Mouse (Mus musculus) midbrain, embryonic 14.5 days (tissue): ENCODE measurements around the gene Atp6v1fnb. TPM values are rescaled to one million over a fixed set of nuclear protein-coding genes. Genes with fewer than 3 reads are reported as not detected.

Experiments
- ATAC-seq: fragments of 200-750 bp; cut with Nextera tagmentation; 2 replicates; pipeline ENCODE4 v1.8.0; 2017; ENCODE audit warnings: moderate number of reproducible peaks, moderate library complexity; ENCODE audit not compliant: low FRiP score, low TSS enrichment
- DNase-seq: peaks from one replicate; pipeline ENCODE4 v3.0.0-alpha.2; 2015
- H3K27ac ChIP-seq: fragments of 300-500 bp; sonication (generic); replicated peaks from 2 replicates; pipeline ENCODE4 v1.5.1; 2014; ENCODE audit warnings: mild to moderate bottlenecking, low read depth, low read length, moderate library complexity
- H3K27me3 ChIP-seq: fragments of 300-500 bp; sonication (generic); 2 replicates; pipeline ENCODE4 v1.6.1; 2014; ENCODE audit warnings: low read length, control low read depth, mixed read lengths; ENCODE audit not compliant: control insufficient read depth, insufficient read depth
- H3K36me3 ChIP-seq: fragments of 300-500 bp; sonication (generic); 2 replicates; pipeline ENCODE4 v1.6.1; 2014; ENCODE audit warnings: low read length, control low read depth; ENCODE audit not compliant: control insufficient read depth, insufficient read depth
- H3K4me1 ChIP-seq: fragments of 300-500 bp; sonication (generic); 2 replicates; pipeline ENCODE4 v1.6.1; 2014; ENCODE audit warnings: mild to moderate bottlenecking, antibody characterized with exemption, low read length, control low read depth; ENCODE audit not compliant: control insufficient read depth, insufficient read depth
- H3K4me2 ChIP-seq: fragments of 300-500 bp; sonication (generic); 2 replicates; pipeline ENCODE4 v1.6.1; 2014; ENCODE audit warnings: mild to moderate bottlenecking, low read length, moderate library complexity
- H3K4me3 ChIP-seq: fragments of 300-500 bp; sonication (generic); replicated peaks from 2 replicates; pipeline ENCODE4 v1.5.1; 2014; ENCODE audit warnings: low read depth, low read length
- H3K9ac ChIP-seq: fragments of 300-500 bp; sonication (generic); replicated peaks from 2 replicates; pipeline ENCODE4 v1.6.1; 2014; ENCODE audit warnings: mild to moderate bottlenecking, low read length, moderate library complexity
- H3K9me3 ChIP-seq: fragments of 300-500 bp; sonication (generic); 2 replicates; pipeline ENCODE4 v1.6.1; 2016; ENCODE audit warnings: low read length, control low read depth, mixed read lengths; ENCODE audit not compliant: control insufficient read depth
- WGBS: fragments of 180-500 bp; shearing (Covaris S2); extraction: QIAGEN DNeasy Blood & Tissue Kit; methylation state at CpG from one replicate; pipeline ENCODE4 v1.1.7; 2014; 5-methylcytosine and 5-hydroxymethylcytosine counted together
- polyA plus RNA-seq: library from polyadenylated mRNA; unstranded; fragments of >200 nt; fragmentation: Nextera tagmentation; extraction: Ambion mirVana; gene quantifications from 2 replicates; pipeline ENCODE4 v1.2.1, GENCODE M21; 2014

Atp6v1fnb gene
- polyA plus RNA-seq, 1 experiment from 2014 or later: not detected

DNA sequence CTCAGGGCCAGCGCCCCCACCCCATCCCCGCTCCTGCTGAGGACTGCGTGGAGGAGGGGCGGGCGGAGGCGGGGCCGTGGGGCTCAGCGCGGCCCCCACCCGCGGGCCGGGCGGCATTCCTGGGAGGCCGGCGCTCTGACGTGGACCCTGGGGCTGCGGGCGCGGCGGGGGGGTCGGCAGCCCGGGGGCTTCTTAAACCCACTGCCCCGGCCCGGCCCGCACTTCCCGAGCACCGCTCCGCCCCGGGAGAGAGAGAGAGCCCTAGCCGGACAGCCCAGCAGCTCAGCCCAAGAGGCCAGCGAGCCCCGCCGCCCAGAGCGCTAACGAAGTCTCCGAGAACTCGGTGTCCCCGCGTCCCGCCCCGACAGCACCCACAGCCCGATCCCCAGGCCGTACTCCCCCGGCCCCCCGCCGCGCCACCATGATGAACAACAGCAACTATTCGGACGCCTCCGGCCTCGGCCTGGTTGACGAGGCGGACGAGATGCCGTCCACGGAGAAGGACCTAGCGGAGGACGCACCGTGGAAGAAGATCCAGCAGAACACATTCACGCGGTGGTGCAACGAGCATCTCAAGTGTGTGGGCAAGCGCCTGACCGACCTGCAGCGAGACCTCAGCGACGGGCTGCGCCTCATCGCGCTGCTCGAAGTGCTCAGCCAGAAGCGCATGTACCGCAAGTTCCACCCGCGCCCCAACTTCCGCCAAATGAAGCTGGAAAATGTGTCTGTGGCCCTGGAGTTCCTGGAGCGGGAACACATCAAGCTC lies 38.0 kb upstream of the Atp6v1fnb start, which contains the start of gene Flnc:
Gene Flnc (plus strand): TSS at position 219 of the 766 bp plus-strand sequence.
- Histone ChIP-seq H3K4me2 (peak within 1 kb of the TSS; percentile 69), H3K27ac (no peak within 1 kb of the TSS), H3K36me3 (no peaks in the 10 kb centered on the region), H3K27me3 (peaks cover 37% of the 10 kb centered on the region), H3K4me1 (peaks cover 31% of the 10 kb centered on the region), H3K9ac (peak within 1 kb of the TSS; percentile 42), H3K9me3 (no peaks in the 10 kb centered on the region), H3K4me3 (peak within 1 kb of the TSS; percentile 38)
- 1% methylated on average over 75 of the region's 77 CpGs for WGBS
- DNase-seq: peak; percentile 59
- no peak for ATAC-seq

DNA sequence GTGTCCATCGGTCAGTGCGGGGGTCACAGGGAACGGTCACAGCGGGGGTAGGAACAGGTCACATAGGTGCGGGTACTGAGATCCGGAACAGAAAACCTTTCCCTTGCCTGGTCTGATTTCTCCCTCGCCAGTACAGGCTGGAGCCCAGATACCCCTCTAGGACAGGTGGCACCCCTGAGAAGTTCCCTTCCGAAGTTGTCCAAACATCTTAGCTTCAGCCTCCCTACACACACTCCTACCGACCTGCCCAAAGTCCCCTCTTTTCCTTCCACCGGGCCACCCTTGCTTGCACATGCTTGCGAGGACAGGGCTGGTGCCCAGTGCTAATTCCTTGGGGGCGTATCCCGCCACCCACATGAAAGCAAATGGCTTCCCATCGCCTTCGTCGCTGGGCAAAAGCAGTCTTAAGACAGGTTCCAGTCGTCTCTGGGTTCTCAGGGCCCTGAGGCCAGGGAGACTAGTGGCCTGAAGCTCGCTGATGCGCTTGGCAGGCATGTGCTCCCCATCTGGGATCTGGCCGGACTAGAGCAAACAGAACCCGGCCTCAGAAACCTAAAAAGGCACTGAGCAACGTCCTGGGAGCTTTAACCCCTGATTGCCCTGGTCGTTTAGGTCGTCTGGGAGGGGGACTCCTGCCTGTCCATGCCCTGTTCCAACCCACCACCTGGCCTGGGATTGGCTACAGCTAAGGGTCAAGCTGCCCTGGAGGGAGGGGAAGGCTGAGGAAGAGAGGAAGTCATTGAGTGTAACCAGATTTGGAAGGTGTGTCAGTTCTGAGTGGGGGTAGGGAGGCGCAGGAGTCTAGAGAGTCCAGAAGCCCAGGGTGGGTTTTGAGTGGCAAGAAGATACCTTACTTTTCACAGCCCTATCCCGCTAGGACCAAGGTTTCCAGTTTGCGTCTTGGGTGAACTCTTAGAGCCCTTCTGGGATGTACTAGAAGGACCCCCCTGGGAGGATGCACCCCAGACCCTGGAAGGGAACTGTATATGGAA lies 37.1 kb upstream of the Atp6v1fnb start:
- peak; percentile 24 for DNase-seq

GRCm38 (mm10) chr6:29434911-29435691 lies 36.1 kb upstream of the Atp6v1fnb start:
- H3K4me2 ChIP-seq: peak overlapping the region; percentile 36
- H3K9ac ChIP-seq: no peak overlapping the region
- peaks cover 37% of the 10 kb centered on the region for H3K27me3 ChIP-seq
- H3K36me3 ChIP-seq: no peaks in the 10 kb centered on the region
- peak overlapping the region; percentile 64 for H3K27ac ChIP-seq
- peaks cover 31% of the 10 kb centered on the region for H3K4me1 ChIP-seq
- ATAC-seq (peak; percentile 49), DNase-seq (peak; percentile 69)
- H3K9me3 ChIP-seq: no peaks in the 10 kb centered on the region
- peak overlapping the region; percentile 8; the same call in 1 of the 2 replicates for H3K4me3 ChIP-seq
- WGBS: 5% methylated on average over 13 of the region's 13 CpGs

More for the DNA sequence above, 37.1 kb upstream of the Atp6v1fnb start:
- H3K36me3 ChIP-seq: no peaks in the 10 kb centered on the region
- no peaks in the 10 kb centered on the region for H3K9me3 ChIP-seq
- H3K4me1 ChIP-seq: peaks cover 31% of the 10 kb centered on the region
- H3K4me3 ChIP-seq: peak overlapping the region; percentile 38
- no peak overlapping the region for H3K27ac ChIP-seq
- H3K27me3 ChIP-seq: peaks cover 37% of the 10 kb centered on the region
- H3K9ac ChIP-seq: no peak overlapping the region
- WGBS: 10% methylated on average over 27 of the region's 27 CpGs
- ATAC-seq: 0 out of 2 replicates have a peak, but pooled peaks have one; percentile 1
- H3K4me2 ChIP-seq: peak overlapping the region; percentile 69

DNA sequence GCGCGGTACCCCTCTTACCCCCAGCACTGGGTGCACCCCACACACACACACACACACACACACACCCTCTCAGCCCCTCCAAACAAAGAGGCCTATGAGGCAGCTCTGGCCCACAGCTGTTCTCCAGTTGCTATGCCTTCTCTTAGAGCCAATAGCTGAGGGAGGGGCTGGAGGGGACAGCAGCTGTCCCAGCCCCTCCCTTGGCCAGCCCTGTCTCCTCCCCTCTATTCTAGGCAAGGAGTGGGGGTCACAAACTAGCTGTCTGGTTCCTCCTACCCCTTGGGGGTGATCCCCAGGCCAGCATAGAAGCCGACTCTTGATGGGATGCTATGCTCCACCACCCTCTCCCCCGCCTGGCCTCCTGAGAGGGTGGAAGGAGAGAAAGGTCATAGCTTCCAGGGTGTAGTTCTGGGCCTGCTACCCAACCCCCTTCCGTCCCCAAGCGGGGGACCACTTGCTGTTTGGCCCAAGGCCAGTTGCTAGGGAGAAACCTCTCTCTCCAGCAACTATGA lies 35.2 kb upstream of the Atp6v1fnb start:
- peak; percentile 43 for ATAC-seq
- peak overlapping the region; percentile 8; the same call in 1 of the 2 replicates for H3K4me3 ChIP-seq
- no peaks in the 10 kb centered on the region for H3K9me3 ChIP-seq
- H3K4me2 ChIP-seq: peak overlapping the region; percentile 36
- peak overlapping the region; percentile 64 for H3K27ac ChIP-seq
- H3K27me3 ChIP-seq: peaks cover 37% of the 10 kb centered on the region
- DNase-seq: peak; percentile 29
- 11% methylated on average over 6 of the region's 6 CpGs for WGBS
- H3K4me1 ChIP-seq: peaks cover 31% of the 10 kb centered on the region
- H3K9ac ChIP-seq: peak overlapping the region; percentile 31; the same call in 1 of the 2 replicates
- no peaks in the 10 kb centered on the region for H3K36me3 ChIP-seq

GRCm38 (mm10) chr6:29436461-29436934 lies 34.7 kb upstream of the Atp6v1fnb start:
- ATAC-seq (peak; percentile 29; the same call in 1 of the 2 replicates), DNase-seq (peak; percentile 62)
- Histone ChIP-seq H3K9me3 (no peaks in the 10 kb centered on the region), H3K4me1 (peaks cover 31% of the 10 kb centered on the region), H3K27me3 (peaks cover 35% of the 10 kb centered on the region), H3K4me3 (no peak overlapping the region), H3K36me3 (no peaks in the 10 kb centered on the region), H3K27ac (peak overlapping the region; percentile 64), H3K4me2 (peak overlapping the region; percentile 36), H3K9ac (peak overlapping the region; percentile 31; the same call in 1 of the 2 replicates)
- 4% methylated on average over 11 of the region's 11 CpGs for WGBS

- DNase-seq (no peak), ATAC-seq (no peak)
- H3K27me3 ChIP-seq: peaks cover 9% of the 10 kb centered on the region
- H3K4me1 ChIP-seq: peaks cover 23% of the 10 kb centered on the region
- H3K27ac ChIP-seq: no peak overlapping the region
- 69% methylated on average over 4 of the region's 4 CpGs for WGBS
- no peak overlapping the region for H3K4me2 ChIP-seq
- no peak overlapping the region for H3K9ac ChIP-seq
- H3K9me3 ChIP-seq: no peaks in the 10 kb centered on the region
- H3K36me3 ChIP-seq: no peaks in the 10 kb centered on the region
- H3K4me3 ChIP-seq: no peak overlapping the region
Measured at GRCm38 (mm10) chr6:29439251-29439650, 32.0 kb upstream of the Atp6v1fnb start.

- no peak for ATAC-seq
- DNase-seq: no peak
- 95% methylated on average over 6 of the region's 6 CpGs for WGBS
- peaks cover 20% of the 10 kb centered on the region for H3K4me1 ChIP-seq
- H3K4me2 ChIP-seq: no peak overlapping the region
- no peak overlapping the region for H3K4me3 ChIP-seq
- H3K36me3 ChIP-seq: no peaks in the 10 kb centered on the region
- peaks cover 4% of the 10 kb centered on the region; the same call in 1 of the 2 replicates for H3K27me3 ChIP-seq
- H3K9ac ChIP-seq: no peak overlapping the region
- H3K27ac ChIP-seq: no peak overlapping the region
- no peaks in the 10 kb centered on the region for H3K9me3 ChIP-seq
Measured at GRCm38 (mm10) chr6:29439789-29440188, 31.4 kb upstream of the Atp6v1fnb start.
